Mouse (Mus musculus): ENCODE results near the gene Stra8.

The Stra8 gene

DNA sequence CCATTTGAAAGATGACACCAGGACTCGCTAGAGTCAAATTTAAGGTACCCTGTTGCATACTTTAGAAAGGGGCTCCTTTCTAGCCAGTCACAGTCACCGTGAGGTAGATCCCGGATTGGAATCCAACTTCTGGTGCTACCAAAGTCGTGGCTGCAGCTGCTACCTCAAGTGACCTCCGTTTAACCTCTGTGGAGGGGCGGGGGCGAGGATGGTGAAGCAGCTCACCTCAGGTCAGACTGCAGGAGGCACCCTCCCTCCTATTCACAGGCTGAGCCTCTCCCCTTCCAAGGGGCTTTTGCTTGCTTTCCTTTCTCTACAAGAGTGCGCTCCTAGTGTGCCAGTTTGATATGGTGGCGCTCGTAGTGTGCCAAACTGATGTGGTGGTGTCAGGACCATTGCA lies at the start of gene Stra8:
Gene Stra8 (plus strand): TSS at position 208 of the 400 bp plus-strand sequence.
- DNase-seq (ENCODE audit: low spot score in 2 of 2) = no peak

DNA sequence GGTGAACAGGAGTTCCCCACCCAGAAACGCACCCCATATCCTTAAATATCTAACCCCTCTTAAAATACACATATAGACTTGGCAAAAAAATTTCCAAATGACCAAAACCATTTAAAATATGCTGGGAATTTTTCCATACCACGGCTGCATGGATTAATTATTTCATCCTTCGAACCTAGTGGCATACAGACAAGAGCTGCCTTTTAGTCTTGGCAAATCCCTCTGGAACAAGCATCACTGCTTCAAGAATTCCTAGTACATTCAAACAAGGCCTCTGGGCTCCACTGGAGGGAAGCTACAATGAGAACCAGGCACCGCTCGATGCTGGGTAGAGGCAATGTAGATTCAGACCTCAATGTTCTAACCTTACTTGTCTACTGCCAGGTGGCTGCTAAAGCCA lies 49.2 kb upstream of the Stra8 start:
- no peak for DNase-seq (ENCODE audit: low spot score in 2 of 2)

DNA sequence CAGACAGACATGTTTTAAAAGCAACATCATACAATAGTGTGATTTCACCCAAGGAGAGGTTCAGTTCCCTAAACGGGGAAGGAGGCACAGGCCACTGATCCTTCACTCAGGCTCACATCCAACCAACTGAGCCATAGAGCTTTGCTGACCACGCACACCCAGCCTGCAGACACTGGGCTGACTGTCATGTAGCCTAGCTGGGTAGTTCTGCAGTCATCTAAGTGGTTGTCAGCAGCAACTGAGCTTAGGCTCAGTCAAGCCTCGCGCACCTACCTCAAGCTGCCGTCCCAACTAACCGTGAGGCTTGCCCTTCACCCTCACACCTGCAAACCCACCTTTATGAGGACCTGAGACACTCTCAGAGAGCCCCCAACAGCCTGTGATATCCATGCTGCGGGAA lies 48.0 kb upstream of the Stra8 start:
- no peak for DNase-seq (ENCODE audit: low spot score in 2 of 2)

DNA sequence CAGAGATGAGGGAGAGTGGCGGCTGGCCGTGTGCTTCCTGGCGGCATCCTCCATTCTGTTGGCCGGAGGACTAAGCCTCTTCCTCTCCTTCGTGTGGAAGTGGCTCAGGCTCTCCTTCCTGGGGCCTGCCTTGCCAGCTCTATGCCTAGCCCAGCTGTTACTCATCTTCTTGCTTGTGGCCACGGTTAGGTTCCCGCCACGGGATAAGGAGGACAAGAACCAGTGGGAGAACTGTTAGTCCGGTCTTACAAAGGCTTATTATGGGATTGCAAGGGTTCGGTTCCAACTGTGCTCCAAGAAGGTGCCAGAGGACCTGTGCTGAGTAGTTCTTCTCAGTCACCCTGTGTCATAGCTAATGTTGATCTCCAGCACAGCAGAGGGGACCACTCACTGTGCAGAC lies 47.1 kb upstream of the Stra8 start:
- DNase-seq (ENCODE audit: low spot score in 2 of 2) = no peak

DNA sequence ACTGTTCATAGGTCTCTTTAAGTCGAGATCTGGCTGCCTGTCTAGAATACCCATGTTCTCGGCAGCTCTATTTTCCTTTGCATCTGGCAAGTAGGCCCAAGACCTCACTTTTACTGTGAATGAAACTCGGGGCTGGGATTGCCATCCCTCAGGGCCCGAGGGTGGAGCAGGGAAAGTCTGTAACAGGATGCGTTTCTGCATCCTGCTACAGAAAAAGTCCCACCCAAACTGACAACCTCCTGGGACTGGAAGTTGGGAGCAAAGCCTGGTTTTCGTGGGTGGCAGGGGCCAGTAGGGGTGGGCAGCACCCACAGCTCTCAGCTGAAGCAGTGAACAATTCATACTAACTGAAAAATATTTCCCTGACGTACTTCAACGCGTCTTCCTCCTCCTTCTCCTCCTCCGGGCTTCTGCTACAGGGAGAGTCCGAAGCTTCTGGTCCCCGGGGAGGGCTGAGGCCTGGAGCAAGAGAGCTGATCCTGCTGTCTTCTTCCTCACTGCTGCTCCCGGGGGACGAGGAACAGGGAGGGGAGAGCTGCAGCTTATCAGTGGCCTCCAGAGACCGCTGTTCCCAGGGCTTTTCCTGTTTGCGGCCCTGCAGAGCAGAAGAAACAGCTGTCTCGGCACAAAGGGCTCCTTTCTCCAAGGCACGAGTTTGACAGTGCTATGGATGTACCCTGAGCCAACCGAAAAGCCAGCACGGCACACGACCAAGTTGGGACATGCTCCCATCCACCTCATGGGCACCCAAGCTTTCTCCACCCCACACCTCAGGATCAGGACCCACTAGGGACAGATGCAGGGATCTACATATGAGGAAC lies 45.7 kb upstream of the Stra8 start:
- DNase-seq (ENCODE audit: low spot score in 2 of 2) = no peak

DNA sequence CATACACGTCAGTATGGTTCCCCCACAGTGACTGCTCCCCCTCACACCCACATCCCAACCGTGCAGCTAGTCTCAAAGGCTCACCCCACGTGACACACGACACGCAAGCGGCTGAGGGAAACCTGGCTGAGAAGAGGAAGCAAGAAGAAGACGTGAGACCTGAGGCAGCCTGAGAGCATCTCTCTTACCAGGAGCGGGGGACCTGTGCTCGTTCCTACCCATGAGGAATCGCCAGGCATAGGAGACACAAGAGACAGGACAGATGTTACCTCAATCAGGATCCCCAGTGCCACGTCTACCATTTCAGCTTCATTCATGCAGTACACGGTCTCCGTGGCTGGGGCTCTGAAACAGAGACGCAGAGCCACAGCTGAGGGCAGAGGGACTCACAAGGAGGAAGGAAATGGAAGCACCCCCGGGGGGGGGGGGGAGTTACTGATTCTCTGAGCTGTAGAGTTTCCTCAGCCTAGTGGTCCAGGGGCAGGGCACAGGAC lies 44.6 kb upstream of the Stra8 start:
- DNase-seq (ENCODE audit: low spot score in 2 of 2) = no peak

DNA sequence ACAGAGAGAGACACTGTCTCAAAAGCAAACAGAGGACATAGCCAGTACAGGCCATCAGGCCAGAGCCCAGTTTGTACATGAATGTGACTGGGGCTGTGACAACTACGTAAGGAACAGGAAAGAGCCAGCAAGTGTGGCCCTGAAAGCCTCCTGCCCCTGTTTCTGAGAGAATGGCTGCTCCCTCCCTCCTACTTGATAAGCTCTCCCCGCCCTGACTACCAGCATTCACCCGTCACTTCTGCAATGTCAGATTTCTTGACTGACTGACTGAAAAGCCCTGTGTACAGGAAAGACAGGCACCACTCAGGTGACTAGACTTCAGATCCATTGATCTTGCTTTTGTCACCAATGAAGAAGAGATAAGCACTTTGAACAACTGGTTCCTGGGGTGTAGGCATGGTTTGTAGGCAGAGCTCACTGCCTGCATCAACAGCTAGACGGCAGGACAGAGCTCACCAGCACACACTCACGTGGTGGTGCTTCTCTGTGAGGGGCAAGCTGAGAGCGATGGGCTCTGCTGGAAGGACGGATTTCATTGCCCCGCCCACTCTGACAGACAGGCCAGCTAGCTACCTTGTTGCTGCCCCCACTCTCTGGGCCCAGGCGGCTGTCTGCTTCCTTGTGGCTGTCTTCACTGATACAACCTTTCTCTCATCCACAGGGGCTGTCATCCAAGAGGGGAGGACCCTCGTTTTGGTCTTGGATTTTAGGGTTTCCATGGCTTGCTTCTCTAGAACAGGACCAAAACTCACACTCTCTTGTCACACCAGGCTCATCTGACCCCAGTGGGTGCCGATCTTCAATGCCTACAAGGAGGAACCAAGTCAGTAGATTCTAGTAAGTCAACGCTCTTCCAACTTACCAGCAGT lies 43.8 kb upstream of the Stra8 start:
- DNase-seq (ENCODE audit: low spot score in 2 of 2) = no peak

DNA sequence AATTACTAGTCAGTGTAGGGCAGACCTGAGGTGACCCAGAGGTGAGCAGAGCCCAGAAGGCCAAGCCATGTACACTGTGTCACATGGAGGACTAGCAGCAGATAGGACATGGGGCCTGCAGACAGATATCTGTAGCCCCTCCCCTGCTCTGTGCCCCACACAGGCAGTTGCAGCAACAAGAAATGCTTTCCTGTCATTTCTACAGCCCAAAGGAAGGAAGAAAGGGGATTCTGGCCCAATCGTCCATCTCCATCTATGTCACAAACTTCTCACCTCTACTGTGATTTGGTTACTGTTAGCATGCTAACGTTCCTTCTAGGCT lies 43.2 kb upstream of the Stra8 start:
- DNase-seq (ENCODE audit: low spot score in 2 of 2) = no peak

DNA sequence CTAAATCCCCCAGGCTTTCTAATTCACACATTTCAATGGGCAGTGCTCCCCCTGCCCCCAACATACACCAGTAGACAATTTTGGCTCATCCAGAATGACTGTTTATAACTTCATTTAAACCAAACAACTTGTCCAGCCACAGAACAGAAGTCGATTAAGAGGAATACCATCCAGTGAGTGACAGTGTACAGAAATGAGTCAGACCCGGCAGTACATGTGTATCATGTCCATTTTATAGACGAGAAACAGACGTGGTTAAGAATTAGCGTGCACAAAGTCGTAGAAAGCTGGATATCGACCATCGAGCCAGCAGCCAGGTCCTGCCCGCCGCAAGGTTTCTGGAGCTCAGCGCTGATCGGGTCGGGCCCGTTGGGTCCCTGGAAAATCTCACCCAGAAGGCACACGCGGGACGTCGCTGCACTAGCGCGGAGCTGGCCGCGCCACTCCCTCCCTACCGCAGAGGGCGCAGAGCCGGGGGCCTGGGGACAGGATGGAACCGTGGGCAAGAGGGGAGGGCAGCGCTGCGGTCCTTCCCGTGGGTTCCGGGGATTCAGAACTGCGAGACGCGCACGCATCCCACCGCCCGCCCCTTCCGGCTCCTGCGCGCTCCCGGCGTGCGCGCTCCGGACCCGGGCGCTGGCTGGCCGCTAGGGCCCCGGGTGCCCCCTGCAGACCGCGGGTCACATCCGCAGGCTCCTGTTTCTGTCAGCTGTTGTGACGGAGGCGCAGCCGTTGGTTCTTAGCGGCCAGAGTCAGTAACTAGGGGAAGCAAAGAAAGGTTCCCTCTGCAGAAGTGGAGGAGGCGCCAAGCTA lies 42.2 kb upstream of the Stra8 start, which contains the start of gene Cyren:
Gene Cyren (minus strand): TSS at position 552 of the 813 bp plus-strand sequence.
- DNase-seq (ENCODE audit: low spot score in 2 of 2) = peak; percentile 70 to 80

DNA sequence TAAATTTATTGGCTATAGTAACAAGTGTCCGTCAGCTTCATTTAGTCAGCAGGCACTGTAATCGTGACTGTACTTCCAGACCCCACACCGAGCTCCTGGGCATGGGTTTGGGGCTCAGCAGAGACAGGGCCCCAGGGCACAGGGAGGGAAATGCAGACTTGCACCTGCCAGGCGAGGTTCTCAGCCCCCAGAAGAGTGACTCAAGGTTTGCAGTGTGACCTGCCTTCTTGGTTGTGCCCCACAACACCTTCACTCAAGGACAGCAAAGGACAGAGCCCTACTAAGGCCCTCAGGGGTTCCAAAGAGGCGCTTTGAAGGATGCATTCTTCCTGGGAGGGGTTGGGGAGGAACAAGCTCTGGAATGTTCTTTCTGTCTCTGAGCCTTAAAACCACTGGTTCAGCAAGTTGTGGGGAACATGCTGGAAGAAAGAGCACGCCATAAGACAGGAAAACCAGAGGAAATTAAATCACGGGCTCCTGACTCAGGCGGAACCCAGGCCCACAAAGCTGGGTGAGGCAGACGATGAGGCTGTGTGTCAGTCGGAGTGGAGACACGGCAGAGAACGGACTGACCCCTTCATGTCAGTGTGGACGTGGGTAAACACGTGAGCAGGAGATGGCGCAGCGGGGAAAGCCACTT lies 40.7 kb upstream of the Stra8 start:
- DNase-seq (ENCODE audit: low spot score in 2 of 2) = no peak

DNA sequence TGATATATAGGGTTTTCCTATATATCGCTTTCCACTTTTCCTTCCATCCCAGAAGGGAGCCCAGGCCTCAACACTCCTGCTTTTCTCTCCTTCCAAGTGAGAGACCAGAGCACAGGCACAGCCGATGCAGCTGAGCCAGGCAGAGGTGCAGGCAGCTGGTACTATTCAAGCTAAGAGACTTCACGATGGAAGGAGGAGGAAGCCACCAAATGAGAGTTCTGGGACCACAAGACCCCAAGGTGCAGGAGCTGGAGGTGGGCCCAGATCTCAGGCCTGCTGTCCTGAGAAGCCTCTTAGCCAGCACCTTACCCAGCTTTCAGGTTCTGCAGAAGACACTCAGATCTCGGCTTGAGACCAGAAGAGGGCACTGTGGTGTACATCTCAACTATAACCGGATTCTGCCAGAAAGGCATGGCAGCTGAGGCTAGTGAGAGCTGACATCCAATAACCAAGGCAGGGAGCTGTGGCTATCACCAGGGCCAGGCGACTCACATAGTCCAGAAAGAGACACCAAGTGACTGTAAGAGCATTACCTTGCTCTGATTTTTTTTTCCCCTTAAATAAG lies 40.0 kb upstream of the Stra8 start:
- DNase-seq (ENCODE audit: low spot score in 2 of 2) = peak; percentile 42 to 46

DNA sequence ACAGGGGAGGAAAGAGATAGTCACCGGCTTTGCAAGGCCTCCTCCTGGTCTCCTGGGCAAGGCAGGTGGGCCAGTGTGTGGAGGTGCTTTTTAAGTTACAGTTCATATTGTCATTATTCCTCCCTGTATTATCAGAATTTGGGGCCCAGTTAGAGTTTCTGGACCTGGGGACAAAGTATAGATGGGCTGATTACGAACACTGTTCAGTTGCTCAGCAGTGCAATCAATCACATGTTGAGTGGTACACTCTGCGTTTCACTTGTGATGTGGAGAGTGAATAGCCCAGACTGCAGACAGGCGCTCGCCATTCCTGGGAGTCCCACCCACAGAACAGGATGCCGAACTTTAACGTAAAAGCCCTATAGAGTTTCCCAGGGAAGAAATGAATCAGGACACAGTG lies 35.2 kb upstream of the Stra8 start:
- no peak for DNase-seq (ENCODE audit: low spot score in 2 of 2)

DNA sequence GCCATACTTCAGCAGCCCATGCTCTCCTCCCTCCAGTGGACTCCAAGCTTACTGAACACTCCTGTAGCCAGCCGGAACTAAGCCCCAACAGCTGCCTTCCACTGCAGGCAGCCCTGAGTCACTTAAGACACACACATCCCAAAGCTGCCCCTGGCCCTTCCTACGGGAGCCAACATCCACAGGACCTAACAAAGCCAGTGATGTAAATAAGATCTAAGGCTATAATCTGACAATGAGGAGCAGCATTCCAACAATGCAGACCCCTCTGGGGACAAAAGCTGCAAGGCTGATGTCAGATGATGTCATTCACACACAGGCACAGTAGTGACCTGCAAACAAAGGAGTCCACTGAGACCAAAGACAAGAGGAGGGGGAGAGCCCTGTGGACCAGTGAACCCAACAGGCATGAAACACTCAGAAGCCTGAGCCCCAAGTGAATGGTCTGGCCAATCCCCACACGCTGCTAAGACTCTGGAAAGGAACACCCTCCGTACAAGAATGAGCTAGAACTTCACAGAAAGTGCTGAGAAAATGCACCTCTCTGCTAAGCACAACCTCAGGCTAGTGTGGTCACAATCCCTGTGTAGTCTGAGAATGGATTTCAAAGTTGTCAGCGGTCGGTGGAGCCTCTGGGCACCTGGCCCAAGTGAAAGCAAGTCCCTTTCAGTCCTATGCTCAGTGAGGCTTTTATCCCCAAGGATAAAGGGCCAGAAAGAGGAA lies 32.7 kb upstream of the Stra8 start:
- no peak for DNase-seq (ENCODE audit: low spot score in 2 of 2)

DNA sequence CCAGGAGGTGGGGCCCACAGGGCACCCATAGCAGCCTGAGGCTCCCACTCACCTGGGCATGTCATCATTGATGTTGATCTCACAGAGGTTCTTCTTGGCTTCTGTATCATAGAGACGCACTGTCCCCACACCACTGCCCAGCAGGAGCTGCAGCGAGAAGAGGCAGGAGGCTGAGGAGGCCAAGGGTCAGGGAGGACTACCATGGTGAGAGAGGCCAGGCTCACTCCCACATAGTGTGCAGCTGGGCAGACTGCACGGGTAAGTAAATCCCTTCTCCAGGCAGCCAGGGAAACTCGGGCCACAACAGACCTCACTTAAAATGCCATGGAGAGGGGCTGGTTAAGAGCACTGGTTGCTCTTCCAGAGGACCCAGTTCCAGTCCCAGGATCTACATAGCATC lies 30.8 kb upstream of the Stra8 start:
- no peak for DNase-seq (ENCODE audit: low spot score in 2 of 2)

DNA sequence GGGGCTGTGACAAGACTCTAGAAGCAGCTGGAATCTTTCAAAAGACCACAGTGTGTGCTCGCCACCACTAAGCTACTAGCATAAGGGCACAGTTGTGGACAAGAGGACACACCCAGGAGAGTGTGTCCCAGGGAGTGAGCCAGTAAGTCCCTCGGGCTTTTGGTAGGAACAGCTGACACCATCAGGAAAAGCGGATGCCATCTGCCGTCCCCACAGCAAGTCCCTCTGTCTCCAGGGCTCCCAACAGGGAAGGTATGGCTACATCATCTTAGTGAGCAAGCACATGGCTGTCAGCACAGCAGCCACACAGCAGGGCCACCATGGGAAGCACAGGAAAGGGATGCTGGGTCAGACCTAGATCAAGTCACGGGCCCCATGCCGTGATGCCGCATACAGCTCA lies 24.4 kb upstream of the Stra8 start:
- no peak for DNase-seq (ENCODE audit: low spot score in 2 of 2)

DNA sequence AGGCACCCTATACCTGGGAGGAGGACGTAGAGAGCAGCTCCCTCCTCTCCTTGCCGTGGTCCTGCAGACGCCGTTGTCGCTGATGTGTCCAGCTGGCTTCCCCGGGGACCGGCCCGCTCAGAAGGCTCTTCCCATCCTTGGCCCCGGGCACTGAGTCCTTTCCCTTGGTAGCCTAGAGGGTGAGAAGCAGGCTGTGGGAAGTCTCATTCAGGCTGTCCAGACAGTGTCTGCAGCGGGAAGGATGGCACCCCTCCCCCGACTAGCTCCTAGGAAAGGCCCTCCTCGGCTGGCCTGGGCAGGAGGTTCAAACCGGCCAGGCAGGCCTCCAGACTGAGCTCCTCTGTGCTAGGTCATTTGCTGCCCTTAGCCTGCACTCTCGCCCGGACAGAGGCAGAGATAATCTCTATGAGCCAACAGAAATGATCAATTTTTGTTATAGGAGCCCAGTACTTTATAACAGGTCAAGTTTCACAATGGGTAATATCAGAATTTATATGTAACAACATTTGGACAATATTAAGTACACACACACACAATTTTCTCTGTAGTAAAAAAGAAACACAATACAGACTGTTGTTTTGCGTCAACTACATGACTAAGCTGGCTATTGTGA lies 23.7 kb upstream of the Stra8 start:
- DNase-seq (ENCODE audit: low spot score in 2 of 2) = no peak

DNA sequence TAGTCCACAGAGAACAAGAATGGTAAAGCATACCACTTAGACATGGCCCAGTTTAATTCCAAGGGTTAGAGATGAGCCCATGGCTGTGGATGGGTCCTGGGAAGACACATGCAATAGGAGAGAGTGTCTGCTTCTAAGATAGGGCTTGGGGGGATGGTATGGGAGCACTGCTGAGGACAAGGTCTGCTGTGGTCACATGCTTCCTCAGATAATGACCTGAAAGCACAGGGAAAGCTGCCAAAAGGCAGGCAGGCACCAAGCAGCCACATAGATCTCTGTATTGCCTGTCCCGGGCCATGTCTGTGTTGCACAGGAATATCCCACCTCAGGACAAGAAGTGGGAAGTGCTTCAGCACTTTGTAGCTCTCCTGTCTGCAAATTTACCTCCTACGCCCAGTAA lies 20.8 kb upstream of the Stra8 start:
- DNase-seq (ENCODE audit: low spot score in 2 of 2) = no peak

DNA sequence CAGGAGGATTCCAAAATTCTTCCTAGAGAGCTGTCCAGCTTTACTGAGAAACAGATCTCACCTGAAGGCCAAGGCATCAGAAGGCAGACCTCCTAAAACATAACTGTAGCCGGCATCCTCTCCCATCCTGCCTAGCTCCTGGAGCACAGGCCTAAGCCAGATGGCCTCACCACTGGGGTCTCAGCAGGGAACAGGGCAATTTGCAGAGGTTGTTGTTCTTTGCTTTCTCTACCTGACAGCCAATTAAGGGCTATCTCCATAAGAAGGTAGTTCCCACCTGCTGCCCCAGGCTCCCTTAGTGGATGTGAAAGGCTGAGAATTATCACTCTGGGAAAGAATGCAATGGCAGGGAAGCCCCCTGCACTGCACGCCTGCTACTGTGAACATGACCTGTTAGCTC lies 19.0 kb upstream of the Stra8 start:
- no peak for DNase-seq (ENCODE audit: low spot score in 2 of 2)

DNA sequence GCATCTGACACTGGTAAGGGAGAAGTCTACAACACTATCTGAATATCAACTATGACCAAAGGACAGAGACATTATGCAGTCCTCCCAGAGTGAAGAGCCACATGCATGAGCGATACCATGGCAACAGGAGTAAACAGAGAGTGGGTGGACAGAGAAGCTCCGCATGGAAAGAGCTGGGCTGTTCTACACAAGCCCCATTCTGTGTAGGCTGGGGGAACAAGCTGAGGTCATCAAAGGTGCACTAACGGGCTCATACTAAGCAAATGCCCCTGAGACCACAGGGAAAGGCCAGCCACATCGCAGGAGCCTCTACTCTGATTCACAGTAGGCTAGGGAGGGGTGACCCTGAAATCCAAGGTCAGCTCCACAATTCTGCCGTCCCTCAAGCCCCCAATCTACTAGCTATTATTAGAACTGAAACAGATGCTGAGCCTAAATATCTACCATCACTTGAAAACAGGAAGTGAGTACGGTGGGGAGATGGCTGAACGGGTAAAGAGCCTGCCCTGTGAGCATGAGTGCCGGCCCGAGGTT lies 18.0 kb upstream of the Stra8 start:
- no peak for DNase-seq (ENCODE audit: low spot score in 2 of 2)

DNA sequence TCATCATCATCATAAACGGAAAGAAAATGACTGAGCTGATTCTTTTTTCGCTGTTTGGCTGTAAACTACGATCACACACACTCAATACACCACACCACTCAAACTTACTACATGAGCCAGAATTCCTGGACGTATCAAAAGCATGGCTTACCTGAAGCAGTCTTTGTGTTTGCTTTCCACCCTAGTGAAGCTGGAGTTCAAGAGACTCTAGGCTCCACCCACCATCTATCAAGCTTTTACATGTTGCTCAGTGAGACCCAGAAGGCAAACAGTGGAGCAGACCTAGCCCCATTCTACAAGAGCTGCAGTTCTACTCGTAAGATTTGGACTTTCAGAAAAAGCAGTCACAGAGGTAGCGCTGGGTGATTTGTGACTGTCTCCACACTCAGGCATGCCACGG lies 17.4 kb upstream of the Stra8 start:
- no peak for DNase-seq (ENCODE audit: low spot score in 2 of 2)

Data from frontal cortex, postnatal 25 days (tissue).